9 mouse cellular contexts compared by ENCODE assay signal in genomic region chr17:46549193-46549592, GRCm38 (mm10). TPM values are rescaled to one million over a fixed set of nuclear protein-coding genes. Genes with fewer than 3 reads are reported as not detected.
DNase-seq lines count a peak whose midpoint lies in the region; ATAC-seq and TF ChIP-seq lines count a peak whose summit lies in the region.
"Had no signal": no experiment of that assay in that cellular context is flagged by ENCODE, and none has a peak within 500 bp of the region (broad histone marks: within the 10 kb centered on the region; RNA-seq: fewer than 3 reads in every experiment).

No protein-coding gene starts in this region.

- no peak overlapping the region for H3K4me2 ChIP-seq in embryonic facial prominence, embryonic 14.5 days (ENCODE audit: low read depth, low read length)
- no peak overlapping the region for H3K4me2 ChIP-seq in lung, embryonic 14.5 days

- no peaks in the 10 kb centered on the region for H3K9me3 ChIP-seq in embryonic facial prominence, embryonic 14.5 days (ENCODE audit: control insufficient read depth, low read length)
- no peaks in the 10 kb centered on the region for H3K9me3 ChIP-seq in lung, embryonic 14.5 days (ENCODE audit: low read depth, low read length)

- H3K27me3 ChIP-seq in embryonic facial prominence, embryonic 14.5 days (replicated peaks; ENCODE audit: control insufficient read depth, insufficient read depth, low read length), result no peaks in the 10 kb centered on the region
- peaks cover 5% of the 10 kb centered on the region; the same call in 1 of the 2 replicates for H3K27me3 ChIP-seq in lung, embryonic 14.5 days (ENCODE audit: insufficient read depth, low read length)

- no peak for ATAC-seq in embryonic facial prominence, embryonic 14.5 days (ENCODE audit: low read depth)
- no peak for ATAC-seq in lung, embryonic 14.5 days (ENCODE audit: insufficient read depth)

- DNase-seq in adrenal gland, postnatal 25 days, result peak; percentile 45
- no peak for DNase-seq in adrenal gland, adult 18-20 months (ENCODE audit: low spot score in 2 of 2)
- peak; percentile 69 for DNase-seq in left cerebral cortex, postnatal 4 days
- no peak for DNase-seq in left cerebral cortex, adult 8-10 months (ENCODE audit: low spot score in 2 of 2)
- peak; percentile 57 for DNase-seq in Muller cell, postnatal 12 days (ENCODE audit: inconsistent ontology term)
- peak; percentile 46 for DNase-seq in embryonic facial prominence, embryonic 14.5 days (ENCODE audit: low spot score)
- DNase-seq in lung, embryonic 14.5 days, result peak; percentile 78
- DNase-seq in adipocyte (ENCODE audit: low spot score), result no peak

- H3K36me3 ChIP-seq in embryonic facial prominence, embryonic 14.5 days (ENCODE audit: control insufficient read depth, insufficient read depth, low read length), result peaks cover 47% of the 10 kb centered on the region
- peaks cover 57% of the 10 kb centered on the region for H3K36me3 ChIP-seq in lung, embryonic 14.5 days (ENCODE audit: insufficient read depth)

- H3K4me3 ChIP-seq in embryonic facial prominence, embryonic 14.5 days (ENCODE audit: low read depth, low read length), result no peak overlapping the region
- no peak overlapping the region for H3K4me3 ChIP-seq in lung, embryonic 14.5 days (ENCODE audit: low read depth, low read length)
- H3K4me3 ChIP-seq: myocyte had no signal

- H3K27ac ChIP-seq in embryonic facial prominence, embryonic 14.5 days (replicated peaks; ENCODE audit: low read depth, low read length), result no peak overlapping the region
- no peak overlapping the region for H3K27ac ChIP-seq in lung, embryonic 14.5 days (ENCODE audit: low read depth)

- TF ChIP-seq CTCF in lung, embryonic 14.5 days (IDR thresholded peaks at IDR 0.05; ENCODE audit: low read depth), result peak; percentile 77

- no peak overlapping the region for H3K9ac ChIP-seq in embryonic facial prominence, embryonic 14.5 days (ENCODE audit: low read depth, low read length)
- H3K9ac ChIP-seq in lung, embryonic 14.5 days, result no peak overlapping the region

- peaks cover 27% of the 10 kb centered on the region for H3K4me1 ChIP-seq in embryonic facial prominence, embryonic 14.5 days (ENCODE audit: control insufficient read depth, insufficient read depth, low read length)
- H3K4me1 ChIP-seq in lung, embryonic 14.5 days (ENCODE audit: insufficient read depth), result peaks cover 8% of the 10 kb centered on the region

- WGBS in embryonic facial prominence, embryonic 14.5 days, result 29% methylated on average over 8 of the region's 8 CpGs
- WGBS in lung, embryonic 14.5 days, result 31% methylated on average over 8 of the region's 8 CpGs

- intact Hi-C loops in left cerebral cortex, postnatal 4 days (cut with DNase I), result no loop called here

RNA-seq across cellular contexts. Expression of gene Cul9, which starts 3.0 kb away (rescaled TPM):
- total RNA-seq in adrenal gland, postnatal 25 days (2021), result 21.1 and 32.5 TPM in 2 replicates
- total RNA-seq in adrenal gland, adult 18-20 months (2021), result 10 to 100 TPM; 24.8 to 30.1 TPM
- total RNA-seq in left cerebral cortex, postnatal 4 days (2021), result 10 to 100 TPM; 48.0 to 49.9 TPM
- total RNA-seq in left cerebral cortex, adult 8-10 months (2022), result 10 to 100 TPM; 62.1 to 68.2 (median 66.4) TPM
- 5.5 and 6.0 TPM in 2 replicates for polyA plus RNA-seq in embryonic facial prominence, embryonic 14.5 days (2014; fragmentation: Nextera tagmentation; extraction: Ambion mirVana)
- polyA plus RNA-seq in lung, embryonic 14.5 days (2014; fragmentation: Nextera tagmentation; extraction: Ambion mirVana), result 2.8 and 2.9 TPM in 2 replicates

RNA-seq across cellular contexts. Expression of gene Srf, which starts 6.8 kb away (rescaled TPM):
- 37.1 and 47.1 TPM in 2 replicates for total RNA-seq in adrenal gland, postnatal 25 days (2021)
- total RNA-seq in adrenal gland, adult 18-20 months (2021), result 10 to 100 TPM; 40.8 to 66.6 TPM
- total RNA-seq in left cerebral cortex, postnatal 4 days (2021), result 10 to 100 TPM; 55.2 to 58.1 TPM
- 10 to 100 TPM; 57.3 to 61.0 (median 60.6) TPM for total RNA-seq in left cerebral cortex, adult 8-10 months (2022)
- polyA plus RNA-seq in embryonic facial prominence, embryonic 14.5 days (2014; fragmentation: Nextera tagmentation; extraction: Ambion mirVana), result 10.5 and 14.0 TPM in 2 replicates
- 11.4 and 15.1 TPM in 2 replicates for polyA plus RNA-seq in lung, embryonic 14.5 days (2014; fragmentation: Nextera tagmentation; extraction: Ambion mirVana)

RNA-seq across cellular contexts. Expression of gene Dnph1, which starts 52.7 kb away (rescaled TPM):
- 5.3 and 8.4 TPM in 2 replicates for total RNA-seq in adrenal gland, postnatal 25 days (2021)
- 1 to 10 TPM; 3.2 to 6.0 TPM for total RNA-seq in adrenal gland, adult 18-20 months (2021)
- total RNA-seq in left cerebral cortex, postnatal 4 days (2021), result 1 to 10 TPM; 6.0 to 7.1 TPM
- 1 to 10 TPM; 3.0 to 5.4 (median 4.8) TPM for total RNA-seq in left cerebral cortex, adult 8-10 months (2022)
- 34.5 and 36.9 TPM in 2 replicates for polyA plus RNA-seq in embryonic facial prominence, embryonic 14.5 days (2014; fragmentation: Nextera tagmentation; extraction: Ambion mirVana)
- polyA plus RNA-seq in lung, embryonic 14.5 days (2014; fragmentation: Nextera tagmentation; extraction: Ambion mirVana), result 50.3 and 60.8 TPM in 2 replicates

Comparison
In these comparisons a context has a peak if more than half of its experiments do, and no peak if none do; other contexts are left out.
1. DNase-seq: peak in adrenal gland, postnatal 25 days (single experiment), left cerebral cortex, postnatal 4 days (single experiment), Muller cell, postnatal 12 days (single experiment), embryonic facial prominence, embryonic 14.5 days (single experiment) and lung, embryonic 14.5 days (single experiment); none in adrenal gland, adult 18-20 months (0 of 2), left cerebral cortex, adult 8-10 months (0 of 2) and adipocyte (single experiment).